Mouse (Mus musculus) heart, embryonic 14.5 days (tissue): ENCODE measurements around the gene Enox1. TPM values are rescaled to one million over a fixed set of nuclear protein-coding genes. Genes with fewer than 3 reads are reported as not detected.

Source experiments
- ATAC-seq: fragments of 200-750 bp; cut with Nextera tagmentation; 2 replicates; pipeline ENCODE4 v1.8.0; 2017; ENCODE audit warnings: low read depth, moderate TSS enrichment; ENCODE audit not compliant: insufficient number of reproducible peaks, insufficient read depth, low FRiP score
- H3K27ac ChIP-seq, 2 experiments: fragments of 200-500 bp in 1 of 2; fragments of 300-500 bp in 1 of 2; sonication (generic) in 1 of 2; replicated peaks in 1 of 2; 2 replicates each; pipeline ENCODE4 v1.5.1; 2012 to 2014; ENCODE audit warnings: low read depth in 2 of 2, low read length in 2 of 2, control low read depth in 1 of 2, mild to moderate bottlenecking in 1 of 2, mixed read lengths in 1 of 2; ENCODE audit not compliant: control insufficient read depth in 1 of 2, insufficient read depth in 1 of 2
- H3K27me3 ChIP-seq: fragments of 300-500 bp; sonication (generic); 2 replicates; pipeline ENCODE4 v1.6.1; 2014; ENCODE audit warnings: mild to moderate bottlenecking, low read length, control low read depth; ENCODE audit not compliant: control insufficient read depth, insufficient read depth
- H3K36me3 ChIP-seq: fragments of 300-500 bp; sonication (generic); 2 replicates; pipeline ENCODE4 v1.6.1; 2014; ENCODE audit warnings: mild to moderate bottlenecking, control low read depth, low read length, mixed read lengths; ENCODE audit not compliant: control insufficient read depth, insufficient read depth
- H3K4me1 ChIP-seq, 2 experiments: fragments of 200-500 bp in 1 of 2; fragments of 300-500 bp in 1 of 2; sonication (generic) in 1 of 2; 2 replicates each; pipeline ENCODE4 v1.6.1; 2012 to 2014; ENCODE audit warnings: low read length in 2 of 2, control low read depth in 1 of 2, mixed read lengths in 1 of 2; ENCODE audit not compliant: control insufficient read depth in 2 of 2, insufficient read depth in 2 of 2
- H3K4me2 ChIP-seq: fragments of 300-500 bp; sonication (generic); 2 replicates; pipeline ENCODE4 v1.6.1; 2014; ENCODE audit warnings: mild to moderate bottlenecking, low read length
- H3K4me3 ChIP-seq, 2 experiments: fragments of 200-500 bp in 1 of 2; fragments of 300-500 bp in 1 of 2; sonication (generic) in 1 of 2; 2 replicates each; pipeline ENCODE4 v1.5.1; 2012 to 2014; ENCODE audit warnings: low read length in 2 of 2, mild to moderate bottlenecking in 2 of 2, control low read depth in 1 of 2, low read depth in 1 of 2, moderate library complexity in 1 of 2; ENCODE audit not compliant: control insufficient read depth in 1 of 2, insufficient read depth in 1 of 2
- H3K9ac ChIP-seq: fragments of 300-500 bp; sonication (generic); 2 replicates; pipeline ENCODE4 v1.6.1; 2014; ENCODE audit warnings: mild to moderate bottlenecking, low read length
- H3K9me3 ChIP-seq: fragments of 300-500 bp; sonication (generic); 2 replicates; pipeline ENCODE4 v1.6.1; 2016; ENCODE audit warnings: low read length, control low read depth; ENCODE audit not compliant: control insufficient read depth
- WGBS: fragments of 180-500 bp; shearing (Covaris S2); extraction: QIAGEN DNeasy Blood & Tissue Kit; methylation state at CpG from one replicate; pipeline ENCODE4 v1.1.7; 2014; 5-methylcytosine and 5-hydroxymethylcytosine counted together
- polyA plus RNA-seq: library from polyadenylated mRNA; unstranded; fragments of >200 nt; fragmentation: Nextera tagmentation; extraction: Ambion mirVana; gene quantifications from 2 replicates; pipeline ENCODE4 v1.2.1, GENCODE M21; 2014

The Enox1 gene
- polyA plus RNA-seq, 1 experiment from 2014 or later: 2.2 TPM

DNA sequence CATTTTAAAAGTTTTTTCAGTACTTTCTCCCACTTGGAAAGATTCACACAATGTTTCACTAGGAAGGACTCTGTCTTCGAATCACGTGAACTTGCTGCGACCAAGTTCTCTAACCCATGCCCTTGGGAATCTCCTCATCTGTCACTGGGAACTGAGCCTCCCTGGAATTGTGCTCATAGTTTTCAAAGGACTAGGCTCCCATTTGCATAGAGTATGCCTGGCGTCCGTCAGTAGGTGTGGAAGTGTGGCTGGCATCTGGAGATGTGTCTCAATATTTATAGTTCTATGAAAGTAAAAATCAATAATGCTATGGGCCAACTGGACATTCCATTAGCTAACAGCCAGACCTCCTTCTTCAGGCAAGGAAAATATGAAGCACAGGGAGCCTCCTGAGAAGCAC, 429.5 kb downstream of the Enox1 start:
- Histone ChIP-seq H3K9ac (no peak overlapping the region), H3K27ac (peak overlapping the region in 1 of 2 experiments; percentile 38; a peak in 1 of 4 replicates), H3K36me3 (no peaks in the 10 kb centered on the region), H3K9me3 (no peaks in the 10 kb centered on the region), H3K4me2 (no peak overlapping the region), H3K4me1 (peaks cover 23 to 38% of the 10 kb centered on the region in 2 experiments), H3K27me3 (no peaks in the 10 kb centered on the region), H3K4me3 (no peak overlapping the region)
- ATAC-seq: peak; percentile 66
- WGBS: 29% methylated on average over 5 of the region's 5 CpGs

- WGBS: 84% methylated on average over 5 of the region's 5 CpGs
- Histone ChIP-seq H3K9ac (no peak overlapping the region), H3K27me3 (no peaks in the 10 kb centered on the region), H3K4me2 (no peak overlapping the region), H3K36me3 (no peaks in the 10 kb centered on the region), H3K4me1 (peaks cover 15 to 29% of the 10 kb centered on the region in 2 experiments), H3K4me3 (no peak overlapping the region), H3K9me3 (no peaks in the 10 kb centered on the region), H3K27ac (no peak overlapping the region)
- ATAC-seq: no peak
Observed at GRCm38 (mm10) chr14:77587182-77587581, 430.6 kb downstream of the Enox1 start.

DNA sequence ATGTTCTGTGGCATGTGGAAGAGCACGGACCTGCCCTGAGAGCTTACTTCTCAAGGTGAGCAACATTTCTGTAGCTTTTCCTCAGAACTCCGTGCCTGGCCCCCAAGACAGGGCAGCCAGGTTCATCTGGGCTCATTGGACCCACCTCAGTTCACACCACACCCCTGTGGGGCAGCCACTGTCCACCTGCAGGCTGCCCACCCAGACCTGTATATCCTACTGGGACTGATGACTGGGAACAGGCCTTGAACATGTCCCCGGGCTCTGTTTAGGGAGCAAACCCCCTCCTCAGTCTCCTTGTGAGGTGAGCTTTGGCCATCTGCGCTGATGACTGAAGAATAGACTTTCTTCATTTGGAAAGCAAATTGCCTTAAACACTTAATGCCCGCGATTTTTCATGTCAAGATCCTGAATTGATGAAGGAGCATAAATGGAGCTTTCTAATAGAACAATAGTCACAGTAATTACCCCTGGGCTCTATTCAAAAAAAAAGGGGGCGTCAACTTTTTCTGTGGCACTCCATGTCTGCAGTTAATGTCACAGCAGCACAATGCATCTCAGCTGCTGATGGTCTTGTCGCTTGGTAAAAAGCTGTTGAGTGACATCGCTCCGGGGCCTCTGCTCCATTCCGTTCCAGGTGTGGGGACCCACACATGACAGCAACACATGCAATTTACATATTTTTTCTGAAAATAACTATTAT, 436.7 kb downstream of the Enox1 start:
- ATAC-seq: no peak
- H3K9me3 ChIP-seq: 0 out of 2 replicates have a peak, but pooled peaks cover 3% of the 10 kb centered on the region
- H3K36me3 ChIP-seq: no peaks in the 10 kb centered on the region
- 87% methylated on average over 11 of the region's 11 CpGs for WGBS
- no peaks in the 10 kb centered on the region for H3K27me3 ChIP-seq
- no peak overlapping the region for H3K4me2 ChIP-seq
- no peak overlapping the region for H3K9ac ChIP-seq
- no peak overlapping the region for H3K4me3 ChIP-seq
- peaks cover 5 to 11% of the 10 kb centered on the region in 2 experiments for H3K4me1 ChIP-seq
- H3K27ac ChIP-seq: no peak overlapping the region

GRCm38 (mm10) chr14:77596216-77597175, 439.9 kb downstream of the Enox1 start:
- Histone ChIP-seq H3K36me3 (no peaks in the 10 kb centered on the region), H3K9ac (no peak overlapping the region), H3K4me3 (no peak overlapping the region), H3K27me3 (no peaks in the 10 kb centered on the region), H3K4me1 (no peaks in the 10 kb centered on the region), H3K4me2 (no peak overlapping the region), H3K27ac (no peak overlapping the region), H3K9me3 (0 out of 2 replicates have a peak, but pooled peaks cover 3% of the 10 kb centered on the region)
- no peak for ATAC-seq
- WGBS: 87% methylated on average over 14 of the region's 14 CpGs

DNA sequence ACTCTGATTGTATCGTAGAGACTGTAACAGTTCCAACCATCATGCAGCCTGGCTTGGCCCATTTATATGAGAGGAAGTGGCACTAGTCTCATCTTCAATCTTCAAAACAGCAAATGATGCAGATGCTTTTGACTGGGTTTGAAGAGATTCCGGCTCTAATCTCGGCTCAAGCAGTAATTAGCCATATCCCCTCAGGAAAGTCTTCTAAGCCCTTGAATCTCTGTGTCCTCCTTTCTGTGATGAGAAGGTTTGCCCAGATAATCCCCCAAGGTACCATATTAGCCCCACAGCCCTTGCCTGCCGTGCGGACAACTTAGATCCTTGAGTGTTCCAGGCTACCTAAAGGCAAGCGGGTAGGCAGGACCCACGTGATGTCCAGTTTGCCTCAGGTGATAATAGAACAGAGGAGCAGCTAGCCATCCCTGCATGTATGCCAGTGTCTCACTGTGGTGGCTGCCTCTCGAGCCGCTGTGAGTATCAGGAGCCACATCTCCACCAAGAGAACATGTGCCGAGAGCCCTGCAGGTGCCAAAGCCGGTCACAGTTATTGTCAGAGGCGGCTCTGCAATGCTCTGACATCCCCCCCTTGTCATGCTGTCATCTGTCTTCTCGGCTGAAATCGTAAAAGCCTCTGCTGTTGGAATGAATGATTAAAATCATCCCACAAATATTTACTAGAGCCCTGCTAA, 442.6 kb downstream of the Enox1 start:
- no peak for ATAC-seq
- H3K4me3 ChIP-seq: no peak overlapping the region
- H3K4me1 ChIP-seq: no peaks in the 10 kb centered on the region
- 0 out of 2 replicates have a peak, but pooled peaks cover 3% of the 10 kb centered on the region for H3K9me3 ChIP-seq
- 74% methylated on average over 14 of the region's 14 CpGs for WGBS
- no peaks in the 10 kb centered on the region for H3K27me3 ChIP-seq
- H3K4me2 ChIP-seq: no peak overlapping the region
- no peak overlapping the region for H3K9ac ChIP-seq
- no peaks in the 10 kb centered on the region for H3K36me3 ChIP-seq
- no peak overlapping the region for H3K27ac ChIP-seq

- ATAC-seq: no peak
Observed at GRCm38 (mm10) chr14:77600773-77601172, 444.2 kb downstream of the Enox1 start.

GRCm38 (mm10) chr14:77601446-77601845, 444.9 kb downstream of the Enox1 start:
- H3K27me3 ChIP-seq: no peaks in the 10 kb centered on the region
- no peaks in the 10 kb centered on the region for H3K36me3 ChIP-seq
- 72% methylated on average over 2 of the region's 2 CpGs for WGBS
- H3K9me3 ChIP-seq: 0 out of 2 replicates have a peak, but pooled peaks cover 3% of the 10 kb centered on the region
- H3K27ac ChIP-seq: no peak overlapping the region
- no peak for ATAC-seq
- no peak overlapping the region for H3K4me2 ChIP-seq
- H3K4me3 ChIP-seq: no peak overlapping the region
- no peak overlapping the region for H3K9ac ChIP-seq
- H3K4me1 ChIP-seq: no peaks in the 10 kb centered on the region

More at GRCm38 (mm10) chr14:77600773-77601172, 444.2 kb downstream of the Enox1 start:
- Histone ChIP-seq H3K36me3 (no peaks in the 10 kb centered on the region), H3K4me2 (no peak overlapping the region), H3K9ac (no peak overlapping the region), H3K27me3 (no peaks in the 10 kb centered on the region), H3K9me3 (0 out of 2 replicates have a peak, but pooled peaks cover 3% of the 10 kb centered on the region), H3K27ac (no peak overlapping the region), H3K4me3 (no peak overlapping the region), H3K4me1 (no peaks in the 10 kb centered on the region)
- WGBS: 76% methylated on average over 1 of the region's 1 CpGs
